Mouse (Mus musculus): ENCODE measurements around the gene Mettl27. TPM values are rescaled to one million over a fixed set of nuclear protein-coding genes. Genes with fewer than 3 reads are reported as not detected.
A peak's percentile ranks its signal among the peaks of the same experiment; 100 is the strongest.

The Mettl27 gene
- 10 to 100 TPM; 23.6 to 24.2 TPM for total RNA-seq (2021)
- long read RNA-seq, experiment 1, transcript Mettl27-203 (6 exons, 1,387 nt), result major isoform, 6 of 20 reads
- long read RNA-seq, experiment 1, partial matches to known transcripts, result 3 of 20 reads
- long read RNA-seq, experiment 1, other reads (novel, unspliced or antisense), result 5 of 20 reads
- long read RNA-seq, experiment 2, partial matches to known transcripts, result 6 of 19 reads
- long read RNA-seq, experiment 2, other reads (novel, unspliced or antisense), result 7 of 19 reads

GRCm38 (mm10) chr5:134932179-134932902 is at the start of gene Mettl27:
Mettl27 (plus strand) TSS chr5:134932368.
- DNase-seq, result peak; percentile 92

- no peak for DNase-seq
These were observed 49.1 kb upstream of the Mettl27 start for GRCm38 (mm10) chr5:134883077-134883476.

- peak; percentile 58 for DNase-seq
These were observed 44.5 kb upstream of the Mettl27 start for GRCm38 (mm10) chr5:134887447-134888335.

GRCm38 (mm10) chr5:134888505-134888904 is 43.7 kb upstream of the Mettl27 start:
- no peak for DNase-seq

- peak; percentile 49 for DNase-seq
These were observed 41.5 kb upstream of the Mettl27 start for GRCm38 (mm10) chr5:134890601-134891054.

- DNase-seq, result no peak
These were observed 40.6 kb upstream of the Mettl27 start for GRCm38 (mm10) chr5:134891552-134891951.

- DNase-seq, result no peak
These were observed 39.5 kb upstream of the Mettl27 start for GRCm38 (mm10) chr5:134892717-134893116.

- DNase-seq, result no peak
These were observed 36.9 kb upstream of the Mettl27 start for GRCm38 (mm10) chr5:134895291-134895690.

- no peak for DNase-seq
These were observed 35.2 kb upstream of the Mettl27 start for GRCm38 (mm10) chr5:134896965-134897364.

GRCm38 (mm10) chr5:134897596-134897995 is 34.6 kb upstream of the Mettl27 start:
- DNase-seq, result no peak

GRCm38 (mm10) chr5:134901012-134901643 is 31.0 kb upstream of the Mettl27 start:
- DNase-seq, result peak; percentile 59

- DNase-seq, result no peak
These were observed 30.5 kb upstream of the Mettl27 start for GRCm38 (mm10) chr5:134901644-134902027.

GRCm38 (mm10) chr5:134906633-134907032 is 25.5 kb upstream of the Mettl27 start, which contains the start of gene Tmem270:
Tmem270 (minus strand) TSS chr5:134906733.
- DNase-seq, result no peak

- peak; percentile 95 for DNase-seq
These were observed 25.0 kb upstream of the Mettl27 start for GRCm38 (mm10) chr5:134907135-134907534.

GRCm38 (mm10) chr5:134911901-134912300 is 20.3 kb upstream of the Mettl27 start:
- DNase-seq, result no peak

- DNase-seq, result no peak
These were observed 18.8 kb upstream of the Mettl27 start for GRCm38 (mm10) chr5:134913352-134913751.

- no peak for DNase-seq
These were observed 18.4 kb upstream of the Mettl27 start for GRCm38 (mm10) chr5:134913753-134914152.

- no peak for DNase-seq
These were observed 17.7 kb upstream of the Mettl27 start for GRCm38 (mm10) chr5:134914510-134914909.

GRCm38 (mm10) chr5:134915311-134915710 is 16.9 kb upstream of the Mettl27 start, which contains the start of gene Cldn13:
Cldn13 (minus strand) TSS chr5:134915526.
- DNase-seq, result no peak

- DNase-seq, result peak; percentile 73
These were observed 13.9 kb upstream of the Mettl27 start for GRCm38 (mm10) chr5:134918071-134918832.

- DNase-seq, result peak; percentile 38
These were observed 13.1 kb upstream of the Mettl27 start for GRCm38 (mm10) chr5:134919097-134919496.
